Mouse (Mus musculus) forelimb bud, embryonic 11.5 days (tissue): ENCODE results near the gene Tspan2.

ENCODE experiments used
- DNase-seq: peaks from one replicate; pipeline ENCODE4 v3.0.0-alpha.2; 2012; ENCODE audit warnings: low read depth, low spot score

Tspan2 gene

DNA sequence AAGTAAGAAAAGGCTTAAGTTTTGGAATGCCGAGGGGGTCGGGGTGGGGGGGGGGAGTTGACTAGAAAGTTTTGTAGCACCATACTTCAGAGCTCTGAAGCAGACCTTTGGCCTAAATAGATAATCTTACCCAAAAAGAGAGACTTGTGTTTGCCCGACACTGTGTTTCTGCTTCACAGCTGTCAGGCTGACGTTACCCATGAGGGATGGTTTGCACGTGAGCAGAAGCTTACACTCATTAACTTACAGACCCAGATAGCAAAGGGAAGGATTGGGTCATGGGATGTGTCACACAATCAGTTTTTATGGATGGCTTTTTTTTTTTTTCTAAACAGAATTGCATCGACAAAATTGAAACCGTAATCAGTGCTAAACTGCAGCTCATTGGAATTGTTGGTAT, 30.5 kb downstream of the Tspan2 start:
- DNase-seq, result no peak

DNA sequence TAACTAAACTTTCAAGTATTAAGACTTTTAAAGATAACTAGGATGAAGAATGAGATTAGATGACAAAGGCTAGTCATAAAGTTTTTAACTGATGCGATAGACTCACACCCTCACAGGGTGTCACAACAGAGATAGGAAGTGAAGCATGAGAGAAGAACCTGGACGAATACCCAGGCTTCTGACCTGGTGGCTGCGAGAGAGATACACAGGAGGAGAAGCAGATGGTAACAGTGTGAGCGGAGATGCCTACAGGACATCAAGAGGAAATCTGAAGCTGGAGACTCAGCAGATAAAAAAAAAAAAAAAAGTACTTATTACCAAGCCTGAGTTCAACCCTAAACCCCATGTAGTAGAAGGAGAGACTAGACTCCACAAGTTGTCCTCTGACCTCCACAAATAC, 38.7 kb downstream of the Tspan2 start:
- DNase-seq, result no peak

DNA sequence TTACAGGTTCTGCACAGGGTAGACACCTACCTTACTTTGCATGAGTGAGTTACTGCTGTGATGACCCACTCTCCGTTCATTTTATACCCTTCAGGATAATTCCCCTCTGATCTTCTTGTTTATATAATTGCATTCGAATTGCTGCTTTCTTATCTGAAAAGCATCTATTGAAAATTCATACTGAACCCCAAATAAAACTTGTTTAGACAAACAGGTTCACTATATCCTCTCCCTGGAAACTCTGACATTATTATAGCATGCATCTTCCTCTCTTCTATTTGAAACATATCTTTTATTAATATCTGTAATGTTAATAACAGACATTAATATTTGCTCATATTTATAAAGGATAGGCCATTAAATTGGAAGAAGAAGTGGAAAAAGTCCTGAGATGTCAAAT, 48.3 kb downstream of the Tspan2 start, which contains the start of gene Tshb:
Gene Tshb (minus strand): TSS at position 101 of the 400 bp plus-strand sequence.
- no peak for DNase-seq

DNA sequence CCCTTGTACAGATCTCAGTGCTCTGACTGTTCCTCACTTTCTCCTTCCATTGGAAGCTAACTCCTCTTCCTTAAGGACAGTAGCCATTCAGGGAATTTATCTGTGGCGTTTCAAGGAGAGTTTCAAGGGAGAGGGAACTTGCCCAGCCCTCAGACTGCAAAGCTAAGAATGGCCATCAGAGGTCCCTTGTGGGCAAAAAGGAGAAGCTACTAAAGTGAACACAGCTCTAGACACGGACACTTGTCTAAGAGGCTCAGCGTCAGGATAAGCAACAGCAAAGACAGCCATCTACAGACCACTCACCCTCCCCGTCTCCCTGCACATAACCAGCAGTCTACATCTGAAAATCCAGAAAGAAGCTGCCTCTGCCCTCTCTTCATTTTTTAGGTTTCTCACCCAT, 53.0 kb downstream of the Tspan2 start:
- DNase-seq, result no peak

DNA sequence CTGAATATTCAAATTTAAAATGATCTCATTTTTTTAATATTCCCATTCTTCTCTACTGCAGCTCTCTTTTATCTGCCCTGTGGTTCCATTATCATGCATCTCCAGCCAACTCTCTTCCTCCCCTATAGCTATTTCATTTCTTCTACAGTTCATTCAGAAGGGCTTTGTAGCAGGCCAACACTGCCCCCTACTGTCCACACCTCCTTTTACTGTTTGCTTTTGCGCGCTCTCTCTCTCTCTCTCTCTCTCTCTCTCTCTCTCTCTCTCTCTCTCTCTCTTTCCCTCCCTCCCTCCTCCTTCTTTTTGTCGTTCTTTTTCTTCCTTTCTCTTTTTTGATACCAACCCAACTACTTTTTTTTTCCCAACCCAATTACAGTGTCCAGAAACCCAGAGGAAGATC, 69.6 kb downstream of the Tspan2 start:
- peak; percentile 82 for DNase-seq

DNA sequence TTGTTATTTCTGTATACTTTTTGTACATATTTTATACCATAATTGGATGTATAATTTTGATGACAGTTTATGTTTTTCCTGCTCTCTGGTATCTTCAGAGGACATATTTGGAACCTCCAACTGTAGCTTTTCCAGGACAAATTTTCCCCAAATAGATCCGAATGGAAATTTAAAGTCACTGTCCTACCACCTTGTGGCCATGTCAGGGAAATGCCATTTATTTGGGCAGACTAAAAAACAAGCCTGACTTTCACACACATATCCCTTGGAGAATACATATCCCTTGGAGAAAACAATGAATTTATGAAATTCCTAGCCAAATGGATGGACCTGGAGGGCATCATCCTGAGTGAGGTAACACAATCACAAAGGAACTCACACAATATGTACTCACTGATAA, 108.1 kb downstream of the Tspan2 start:
- no peak for DNase-seq

DNA sequence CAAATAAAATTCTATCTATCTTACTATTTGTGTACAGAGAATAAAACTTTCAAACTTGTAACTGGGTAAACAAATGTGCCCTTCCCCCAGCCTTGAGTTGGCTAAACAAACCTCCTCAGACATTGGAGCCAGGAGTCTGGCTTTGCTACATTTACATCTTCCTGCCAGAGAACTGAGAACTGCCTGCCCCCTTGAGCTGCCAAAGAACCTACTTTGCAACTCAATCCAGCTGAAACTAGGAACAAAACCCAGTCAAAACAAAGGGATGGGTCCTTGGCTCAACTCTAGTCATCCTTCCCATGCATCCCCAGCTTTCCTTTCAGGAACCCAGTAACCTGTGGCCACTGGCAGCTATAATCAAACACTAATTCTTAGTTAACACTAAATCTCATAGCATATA, 114.3 kb downstream of the Tspan2 start:
- no peak for DNase-seq
